Mouse (Mus musculus): ENCODE data around the gene Arl4a. TPM values are rescaled to one million over a fixed set of nuclear protein-coding genes. Genes with fewer than 3 reads are reported as not detected.
A peak's percentile ranks its signal among the peaks of the same experiment; 100 is the strongest.

Arl4a gene
- polyA plus RNA-seq, 1 experiment from 2014 or later, result 116 TPM

DNA sequence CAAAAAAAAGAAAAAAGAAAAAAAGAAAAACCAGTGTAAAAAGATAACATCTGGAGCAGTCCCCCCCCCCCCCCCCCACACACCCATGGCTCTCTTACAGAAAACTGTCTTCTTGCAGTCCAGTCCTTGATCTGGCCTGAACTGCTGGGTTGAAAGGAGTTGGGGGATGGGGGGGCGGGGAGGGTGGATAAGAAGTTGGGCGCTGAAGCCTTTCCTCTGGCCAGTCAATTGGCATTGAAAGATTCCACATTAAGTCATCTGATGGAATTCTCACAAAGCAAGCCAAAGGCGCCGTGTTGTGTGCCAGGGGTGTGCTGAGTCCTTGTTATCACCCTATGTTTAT lies 39.0 kb downstream of the Arl4a start:
- no peaks in the 10 kb centered on the region for H3K27me3 ChIP-seq (replicated peaks)
- 18% methylated on average over 4 of the region's 4 CpGs for WGBS
- no peak for ATAC-seq (replicated peaks)

DNA sequence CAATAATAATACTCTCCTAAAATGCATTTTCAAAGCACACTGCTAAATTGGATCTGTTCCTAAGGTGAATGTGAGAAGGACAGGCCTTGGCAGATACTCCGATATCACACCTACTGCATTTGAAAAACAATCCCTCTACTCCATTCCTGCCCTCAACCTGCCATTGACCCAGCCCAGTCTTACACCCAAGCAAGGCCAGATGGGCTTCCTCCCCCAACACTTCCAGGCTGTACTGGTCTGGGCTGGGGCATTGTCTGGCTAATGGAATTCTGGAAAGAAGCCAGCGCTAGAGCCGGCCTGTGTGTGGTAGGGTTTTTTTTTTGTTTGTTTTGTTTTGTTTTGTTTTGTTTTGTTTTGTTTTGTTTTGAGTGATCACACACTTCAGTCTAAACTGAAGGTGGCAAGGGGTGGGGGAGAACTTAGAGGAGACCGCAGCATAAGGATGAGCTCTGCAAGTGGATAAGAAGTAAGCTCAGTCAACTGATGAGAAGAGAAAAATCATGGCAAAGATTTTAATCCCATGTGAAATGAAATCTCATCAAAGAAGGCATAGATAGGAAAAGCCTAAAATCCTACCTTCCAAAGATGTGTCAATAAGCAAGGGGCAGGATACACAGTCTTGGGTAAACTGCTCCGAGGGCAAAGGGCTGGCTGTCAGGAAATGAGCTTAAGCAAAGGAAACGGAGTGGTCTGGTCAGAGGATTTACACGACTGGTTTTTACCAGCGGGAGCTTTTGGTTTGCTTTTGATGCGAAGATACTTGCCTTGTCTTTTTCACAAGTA lies 39.6 kb downstream of the Arl4a start:
- no peak overlapping the region for H3K4me3 ChIP-seq
- peaks cover 8% of the 10 kb centered on the region; the same call in 1 of the 2 replicates for H3K4me1 ChIP-seq
- H3K9ac ChIP-seq, result no peak overlapping the region
- no peaks in the 10 kb centered on the region for H3K9me3 ChIP-seq
- no peaks in the 10 kb centered on the region for H3K36me3 ChIP-seq (replicated peaks)
- H3K4me2 ChIP-seq, result no peak overlapping the region
- 12% methylated on average over 9 of the region's 9 CpGs for WGBS
- H3K27me3 ChIP-seq (replicated peaks), result no peaks in the 10 kb centered on the region
- H3K27ac ChIP-seq, result no peak overlapping the region
- ATAC-seq (replicated peaks), result peak; percentile 80; the same call in 1 of the 2 replicates

More for the DNA sequence above, 39.0 kb downstream of the Arl4a start:
- no peak overlapping the region for H3K27ac ChIP-seq
- H3K9me3 ChIP-seq, result no peaks in the 10 kb centered on the region
- H3K4me3 ChIP-seq, result no peak overlapping the region
- H3K4me2 ChIP-seq, result no peak overlapping the region
- peaks cover 8% of the 10 kb centered on the region; the same call in 1 of the 2 replicates for H3K4me1 ChIP-seq
- H3K9ac ChIP-seq, result no peak overlapping the region
- no peaks in the 10 kb centered on the region for H3K36me3 ChIP-seq (replicated peaks)

GRCm38 (mm10) chr12:39997651-39998050 lies 40.2 kb downstream of the Arl4a start:
- H3K4me3 ChIP-seq, result no peak overlapping the region
- no peaks in the 10 kb centered on the region for H3K36me3 ChIP-seq (replicated peaks)

DNA sequence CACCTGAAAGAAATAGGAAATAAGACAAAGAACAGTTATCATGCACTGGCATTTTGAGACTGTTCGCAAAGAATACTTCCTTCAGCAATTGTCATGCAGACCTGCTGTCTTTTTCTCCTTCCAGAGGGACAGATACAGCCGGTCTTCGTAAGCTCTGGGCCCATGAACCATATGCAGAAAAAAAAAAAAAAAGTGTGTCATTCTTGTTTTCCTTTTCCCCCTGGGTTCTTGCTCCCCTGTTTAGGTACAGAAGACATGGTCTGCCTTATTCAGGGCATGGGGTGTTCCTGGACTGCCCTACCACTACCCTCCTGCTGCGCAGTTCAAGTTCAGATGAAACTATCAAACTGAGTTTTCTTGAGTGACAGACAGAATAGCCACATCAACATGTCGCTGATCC lies 41.8 kb downstream of the Arl4a start:
- H3K4me1 ChIP-seq, result peaks cover 8% of the 10 kb centered on the region; the same call in 1 of the 2 replicates
- H3K4me2 ChIP-seq, result no peak overlapping the region
- H3K9me3 ChIP-seq, result no peaks in the 10 kb centered on the region
- no peak overlapping the region for H3K9ac ChIP-seq
- H3K27me3 ChIP-seq (replicated peaks), result no peaks in the 10 kb centered on the region
- no peak overlapping the region for H3K27ac ChIP-seq
- WGBS, result 86% methylated on average over 5 of the region's 5 CpGs
- no peak for ATAC-seq (replicated peaks)
- H3K36me3 ChIP-seq (replicated peaks), result no peaks in the 10 kb centered on the region
- H3K4me3 ChIP-seq, result no peak overlapping the region

More at GRCm38 (mm10) chr12:39997651-39998050, 40.2 kb downstream of the Arl4a start:
- ATAC-seq (replicated peaks), result no peak
- Histone ChIP-seq H3K4me2 (no peak overlapping the region), H3K27ac (no peak overlapping the region), H3K4me1 (peaks cover 8% of the 10 kb centered on the region; the same call in 1 of the 2 replicates), H3K9me3 (no peaks in the 10 kb centered on the region), H3K27me3 (replicated peaks) (no peaks in the 10 kb centered on the region), H3K9ac (no peak overlapping the region)
- WGBS, result 6% methylated on average over 4 of the region's 4 CpGs

DNA sequence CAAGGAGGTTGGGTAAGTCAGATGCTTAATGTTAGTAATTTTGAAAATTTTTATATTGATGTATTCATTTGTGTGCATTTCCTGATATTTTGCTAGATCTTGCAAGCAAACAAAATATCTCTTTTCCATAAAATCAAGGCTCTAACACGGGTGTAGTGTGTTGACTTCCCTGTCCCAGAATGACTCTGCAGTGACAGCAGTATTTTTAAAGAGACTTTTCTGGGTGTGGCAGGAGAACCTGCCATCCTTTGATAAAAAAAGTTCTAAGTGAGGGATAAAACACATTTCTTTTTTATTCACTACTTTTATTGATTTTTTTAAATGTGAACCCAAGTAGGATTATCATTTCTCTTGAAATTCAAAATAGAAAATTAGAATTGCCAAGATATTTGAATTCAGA lies 42.2 kb downstream of the Arl4a start:
- ATAC-seq (replicated peaks), result no peak
- 71% methylated on average over 1 of the region's 1 CpGs for WGBS
- no peaks in the 10 kb centered on the region for H3K27me3 ChIP-seq (replicated peaks)

DNA sequence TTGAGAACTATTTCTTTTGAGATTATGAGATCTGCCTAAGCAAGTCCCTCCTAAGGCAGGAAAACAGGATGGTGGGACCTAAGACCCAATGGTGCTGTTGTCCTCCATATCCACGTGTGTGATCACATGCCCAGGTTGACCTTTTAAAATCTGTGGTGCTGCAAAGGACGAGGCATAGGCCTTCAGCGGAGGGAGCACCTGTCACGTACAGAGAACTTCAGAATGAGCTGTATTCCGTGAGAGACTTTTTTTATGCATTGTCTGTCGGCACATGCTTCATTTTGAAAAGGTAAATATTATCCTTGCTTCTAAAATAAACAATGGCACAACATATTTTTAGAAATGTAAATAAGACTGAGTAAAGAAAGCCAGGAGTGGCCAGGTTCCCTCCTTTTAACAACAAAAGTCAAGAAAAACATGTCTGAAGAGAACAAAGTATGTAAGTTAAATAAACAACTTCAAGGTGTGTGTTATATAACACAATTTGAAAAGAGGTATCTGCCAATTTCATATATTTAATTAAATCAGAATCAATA lies 45.0 kb downstream of the Arl4a start:
- no peak overlapping the region for H3K4me2 ChIP-seq
- H3K27ac ChIP-seq, result no peak overlapping the region
- H3K9ac ChIP-seq, result no peak overlapping the region
- no peaks in the 10 kb centered on the region for H3K9me3 ChIP-seq
- 84% methylated on average over 6 of the region's 6 CpGs for WGBS
- H3K4me1 ChIP-seq, result no peaks in the 10 kb centered on the region
- H3K36me3 ChIP-seq (replicated peaks), result no peaks in the 10 kb centered on the region
- no peak for ATAC-seq (replicated peaks)
- no peak overlapping the region for H3K4me3 ChIP-seq
- H3K27me3 ChIP-seq (replicated peaks), result no peaks in the 10 kb centered on the region

More for the DNA sequence above, 42.2 kb downstream of the Arl4a start:
- Histone ChIP-seq H3K4me1 (peaks cover 8% of the 10 kb centered on the region; the same call in 1 of the 2 replicates), H3K4me2 (no peak overlapping the region), H3K4me3 (no peak overlapping the region), H3K9me3 (no peaks in the 10 kb centered on the region), H3K36me3 (replicated peaks) (no peaks in the 10 kb centered on the region), H3K9ac (no peak overlapping the region), H3K27ac (no peak overlapping the region)

- WGBS, result 24% methylated on average over 4 of the region's 4 CpGs
- no peaks in the 10 kb centered on the region for H3K36me3 ChIP-seq (replicated peaks)
- H3K9me3 ChIP-seq, result no peaks in the 10 kb centered on the region
- no peak overlapping the region for H3K9ac ChIP-seq
- no peak overlapping the region for H3K4me2 ChIP-seq
- no peaks in the 10 kb centered on the region for H3K27me3 ChIP-seq (replicated peaks)
- H3K4me3 ChIP-seq, result no peak overlapping the region
- no peak for ATAC-seq (replicated peaks)
- H3K27ac ChIP-seq, result no peak overlapping the region
- H3K4me1 ChIP-seq, result no peaks in the 10 kb centered on the region
Observed at GRCm38 (mm10) chr12:39990830-39991780, 46.7 kb downstream of the Arl4a start.

DNA sequence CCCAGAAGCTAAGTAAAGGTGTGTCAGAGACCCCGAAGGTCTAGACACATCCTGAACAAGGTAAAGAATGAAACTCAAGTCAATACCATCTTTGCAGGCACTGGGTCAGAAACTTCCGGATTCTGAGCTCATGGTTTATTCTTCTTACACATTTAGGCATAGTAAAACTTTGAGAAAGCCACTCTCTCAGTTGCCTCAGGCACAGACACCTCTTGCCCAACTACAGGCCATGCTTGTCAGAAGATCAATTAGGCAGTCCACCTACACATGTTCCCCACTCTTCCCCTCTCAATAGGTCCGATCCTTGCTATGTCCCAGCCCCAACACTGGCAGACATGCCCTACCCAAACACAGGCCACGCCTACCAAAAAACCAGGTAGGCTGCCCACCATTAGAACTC lies 48.7 kb downstream of the Arl4a start:
- H3K4me1 ChIP-seq, result no peaks in the 10 kb centered on the region
- H3K4me3 ChIP-seq, result no peak overlapping the region
- H3K27me3 ChIP-seq (replicated peaks), result no peaks in the 10 kb centered on the region
- ATAC-seq (replicated peaks), result no peak
- H3K27ac ChIP-seq, result no peak overlapping the region
- no peak overlapping the region for H3K9ac ChIP-seq
- WGBS, result 94% methylated on average over 4 of the region's 4 CpGs
- H3K9me3 ChIP-seq, result no peaks in the 10 kb centered on the region
- no peak overlapping the region for H3K4me2 ChIP-seq
- H3K36me3 ChIP-seq (replicated peaks), result no peaks in the 10 kb centered on the region

- H3K9me3 ChIP-seq, result no peaks in the 10 kb centered on the region
- H3K27ac ChIP-seq, result no peak overlapping the region
- ATAC-seq (replicated peaks), result no peak
- no peak overlapping the region for H3K9ac ChIP-seq
- H3K4me1 ChIP-seq, result no peaks in the 10 kb centered on the region
- no peak overlapping the region for H3K4me2 ChIP-seq
- H3K4me3 ChIP-seq, result no peak overlapping the region
- no peaks in the 10 kb centered on the region for H3K36me3 ChIP-seq (replicated peaks)
- 77% methylated on average over 4 of the region's 4 CpGs for WGBS
- no peaks in the 10 kb centered on the region for H3K27me3 ChIP-seq (replicated peaks)
Observed at GRCm38 (mm10) chr12:39987177-39987576, 50.6 kb downstream of the Arl4a start.

DNA sequence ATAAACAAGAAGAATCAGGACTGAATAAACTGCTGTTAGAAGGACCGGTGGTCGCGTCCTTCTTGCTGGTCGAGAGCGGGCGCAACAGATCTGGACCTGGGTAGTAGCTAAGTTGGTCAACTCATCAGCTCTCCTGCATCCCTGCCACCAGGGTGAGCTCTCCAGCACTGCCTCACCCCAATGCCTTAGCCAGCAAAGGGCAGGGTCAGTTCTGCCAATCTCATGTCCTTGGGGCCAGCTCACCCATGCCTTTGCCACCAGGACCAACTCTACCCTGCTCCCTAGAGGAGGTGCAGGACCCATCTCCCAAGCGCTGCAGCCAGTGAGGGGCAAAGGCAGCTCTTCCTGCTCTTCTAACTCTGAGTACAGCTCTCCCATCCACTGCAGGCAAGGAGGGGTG lies 52.2 kb downstream of the Arl4a start:
- no peak; the same call in 1 of the 2 replicates for ATAC-seq (replicated peaks)
- Histone ChIP-seq H3K36me3 (replicated peaks) (no peaks in the 10 kb centered on the region), H3K9ac (no peak overlapping the region), H3K27ac (no peak overlapping the region), H3K4me3 (no peak overlapping the region), H3K4me2 (no peak overlapping the region), H3K4me1 (no peaks in the 10 kb centered on the region), H3K27me3 (replicated peaks) (no peaks in the 10 kb centered on the region), H3K9me3 (no peaks in the 10 kb centered on the region)
- WGBS, result 93% methylated on average over 7 of the region's 7 CpGs

GRCm38 (mm10) chr12:39979792-39980191 lies 58.0 kb downstream of the Arl4a start:
- no peaks in the 10 kb centered on the region for H3K36me3 ChIP-seq (replicated peaks)
- no peak overlapping the region for H3K4me3 ChIP-seq
- H3K9me3 ChIP-seq, result no peaks in the 10 kb centered on the region
- H3K4me1 ChIP-seq, result peaks cover 21% of the 10 kb centered on the region
- no peak for ATAC-seq (replicated peaks)
- no peaks in the 10 kb centered on the region for H3K27me3 ChIP-seq (replicated peaks)
- no peak overlapping the region for H3K9ac ChIP-seq
- 81% methylated on average over 1 of the region's 1 CpGs for WGBS
- no peak overlapping the region for H3K4me2 ChIP-seq
- no peak overlapping the region for H3K27ac ChIP-seq

GRCm38 (mm10) chr12:39979066-39979465 lies 58.8 kb downstream of the Arl4a start:
- WGBS, result 97% methylated on average over 5 of the region's 5 CpGs
- H3K4me1 ChIP-seq, result peaks cover 28% of the 10 kb centered on the region
- no peak overlapping the region for H3K9ac ChIP-seq
- no peak overlapping the region for H3K4me3 ChIP-seq
- H3K27ac ChIP-seq, result no peak overlapping the region
- no peaks in the 10 kb centered on the region for H3K27me3 ChIP-seq (replicated peaks)
- no peaks in the 10 kb centered on the region for H3K9me3 ChIP-seq
- H3K36me3 ChIP-seq (replicated peaks), result no peaks in the 10 kb centered on the region
- no peak overlapping the region for H3K4me2 ChIP-seq
- no peak for ATAC-seq (replicated peaks)
